Mouse (Mus musculus) cortical plate, adult 2 months (tissue): ENCODE results near the gene Samd5. TPM values are rescaled to one million over a fixed set of nuclear protein-coding genes. Genes with fewer than 3 reads are reported as not detected.

Experiments
- H3K27ac ChIP-seq: fragments of 200-500 bp; 2 replicates; pipeline ENCODE4 v1.5.1; 2012; ENCODE audit warnings: low read length, control low read depth, inconsistent platforms; ENCODE audit not compliant: insufficient read depth
- H3K4me1 ChIP-seq: fragments of 200-500 bp; 2 replicates; pipeline ENCODE4 v1.6.1; 2011; ENCODE audit warnings: low read length; ENCODE audit not compliant: control insufficient read depth, insufficient read depth
- H3K4me3 ChIP-seq: fragments of 200-500 bp; 2 replicates; pipeline ENCODE4 v1.5.1; 2011; ENCODE audit warnings: mild to moderate bottlenecking, low read length, control low read depth; ENCODE audit not compliant: insufficient read depth
- CTCF ChIP-seq: fragments of 200-500 bp; IDR thresholded peaks from 2 replicates; pipeline ENCODE4 v1.5.1; 2011; ENCODE audit warnings: mild to moderate bottlenecking, control low read depth, low read length; ENCODE audit not compliant: insufficient read depth; ENCODE audit errors: extremely low read depth
- POLR2A ChIP-seq: fragments of 200-500 bp; IDR thresholded peaks from 2 replicates; pipeline ENCODE4 v1.6.1; 2011; ENCODE audit warnings: mild to moderate bottlenecking, low read length, control low read depth; ENCODE audit not compliant: insufficient read depth; ENCODE audit errors: extremely low read depth
- polyA plus RNA-seq: library from polyadenylated mRNA; depleted of rRNA; stranded (reverse); fragments of >200 nt; gene quantifications from 2 replicates; pipeline ENCODE4 v1.2.3, GENCODE M21; 2012; rRNA removed

Samd5 gene
- polyA plus RNA-seq, 1 experiment = 6.9 TPM

DNA sequence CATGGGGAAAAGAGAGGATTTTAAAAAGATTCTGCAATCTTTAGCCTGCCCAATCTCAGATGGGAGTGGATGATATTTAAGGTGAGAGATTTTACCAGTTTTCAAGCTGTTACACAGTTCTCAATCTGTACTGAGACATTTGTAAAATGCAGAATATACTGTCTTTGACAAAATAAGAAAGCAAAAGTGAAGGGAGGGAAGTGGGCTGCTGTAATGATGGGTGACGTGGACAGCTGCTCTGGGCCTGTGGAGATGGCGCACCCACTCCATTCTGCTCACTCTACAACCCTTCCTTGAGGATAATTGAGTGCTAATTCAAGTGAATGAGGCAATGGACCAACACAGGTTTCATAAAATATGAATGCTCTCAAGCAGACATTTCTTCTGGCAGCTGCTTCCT is 84.4 kb downstream of the Samd5 start:
- Histone ChIP-seq H3K4me3 (no peak overlapping the region), H3K4me1 (no peaks in the 10 kb centered on the region; the same call in 1 of the 2 replicates), H3K27ac (no peak overlapping the region)
- TF ChIP-seq CTCF (no peak), POLR2A (no peak)

DNA sequence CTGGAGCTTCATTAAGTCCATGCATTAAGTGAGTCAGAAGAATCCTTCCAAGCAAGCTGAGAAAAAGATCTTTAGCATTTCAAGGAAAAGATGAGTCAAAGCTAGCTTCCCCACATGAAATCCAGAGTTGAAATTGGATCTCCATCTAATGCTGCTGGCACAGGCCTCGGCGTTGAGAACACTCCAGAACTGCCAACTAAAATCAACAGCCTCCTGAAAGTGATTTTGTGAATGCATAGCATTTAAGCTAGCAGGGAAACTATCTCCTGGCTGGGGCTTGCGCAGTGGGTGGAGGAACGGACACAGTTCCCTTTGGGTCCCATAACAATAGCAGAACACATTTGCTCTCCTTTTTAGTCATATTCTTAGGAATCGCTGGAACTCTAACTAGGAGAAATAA is 88.7 kb downstream of the Samd5 start:
- TF ChIP-seq POLR2A = no peak
- no peak for TF ChIP-seq CTCF
- Histone ChIP-seq H3K4me1 (no peaks in the 10 kb centered on the region; the same call in 1 of the 2 replicates), H3K4me3 (no peak overlapping the region), H3K27ac (no peak overlapping the region)

DNA sequence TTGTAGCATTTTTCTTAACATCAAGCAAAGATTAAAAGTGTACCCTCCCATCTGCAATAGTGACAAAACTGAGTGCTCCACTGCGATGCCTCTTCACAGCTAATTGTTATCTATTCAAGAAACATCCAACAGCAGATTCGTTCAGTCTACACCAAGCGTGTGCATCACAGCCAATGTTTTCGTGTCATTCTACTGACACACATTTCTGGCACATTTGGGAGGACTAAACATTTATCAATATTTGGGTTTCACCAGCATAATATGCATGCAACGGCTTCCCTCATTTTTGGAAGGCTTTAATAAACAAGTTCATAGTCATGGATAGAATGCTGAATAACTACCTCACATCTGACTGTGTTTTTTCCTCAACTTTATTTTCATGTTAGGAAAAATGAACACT is 95.6 kb downstream of the Samd5 start:
- H3K4me3 ChIP-seq = no peak overlapping the region
- TF ChIP-seq POLR2A (no peak), CTCF (no peak)
- H3K27ac ChIP-seq = no peak overlapping the region
- no peaks in the 10 kb centered on the region for H3K4me1 ChIP-seq

DNA sequence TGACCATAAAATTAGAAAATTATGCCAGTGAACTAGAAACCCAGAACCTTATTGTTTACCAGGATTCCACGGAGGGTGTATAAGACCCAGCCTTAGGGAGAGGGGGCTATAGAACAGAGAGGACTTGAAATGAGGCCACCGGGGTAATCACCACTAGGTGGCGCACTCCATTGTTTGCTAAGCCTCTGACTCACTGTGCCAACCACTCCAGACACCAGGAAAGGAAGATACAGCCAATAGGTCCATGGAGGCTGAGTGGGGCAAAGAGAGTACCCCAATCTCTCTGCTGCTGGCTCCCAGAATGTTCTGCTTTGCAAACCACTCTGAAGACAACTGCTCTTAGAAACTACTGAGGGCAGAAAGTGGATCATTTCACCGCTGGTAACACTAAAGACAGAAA is 99.4 kb downstream of the Samd5 start:
- TF ChIP-seq CTCF (peak; percentile 45), POLR2A (no peak)
- no peak overlapping the region for H3K27ac ChIP-seq
- no peak overlapping the region for H3K4me3 ChIP-seq
- no peaks in the 10 kb centered on the region for H3K4me1 ChIP-seq

DNA sequence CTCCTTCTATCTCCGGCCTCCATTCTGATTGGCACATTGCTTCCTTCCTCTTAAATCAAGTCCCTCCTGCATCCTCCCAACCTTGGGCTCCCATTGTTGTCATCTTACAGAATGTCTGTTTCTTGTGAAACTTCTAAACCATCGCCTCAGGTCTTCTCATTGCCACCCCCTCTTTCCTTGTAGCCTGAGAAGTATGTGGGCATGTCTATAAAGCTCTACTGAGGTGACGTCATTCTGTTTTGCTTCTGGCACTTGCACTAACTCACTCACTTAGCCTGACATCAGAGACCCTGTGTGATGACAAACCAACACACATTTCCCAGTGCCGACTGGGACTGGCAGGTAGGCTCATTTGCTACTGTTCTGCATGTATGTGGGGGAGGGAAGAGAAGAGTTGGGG is 100.9 kb downstream of the Samd5 start:
- Histone ChIP-seq H3K4me1 (0 out of 2 replicates have a peak, but pooled peaks cover 2% of the 10 kb centered on the region), H3K4me3 (no peak overlapping the region)
- TF ChIP-seq CTCF = no peak

More for the DNA sequence above, 100.9 kb downstream of the Samd5 start:
- H3K27ac ChIP-seq = no peak overlapping the region

Other genes starting within 250 kb of the Samd5 start
- gene Stxbp5, start 225.9 kb upstream of the Samd5 start, polyA plus RNA-seq = 31.9 and 36.5 TPM in 2 replicates